In the genomic region with DNA sequence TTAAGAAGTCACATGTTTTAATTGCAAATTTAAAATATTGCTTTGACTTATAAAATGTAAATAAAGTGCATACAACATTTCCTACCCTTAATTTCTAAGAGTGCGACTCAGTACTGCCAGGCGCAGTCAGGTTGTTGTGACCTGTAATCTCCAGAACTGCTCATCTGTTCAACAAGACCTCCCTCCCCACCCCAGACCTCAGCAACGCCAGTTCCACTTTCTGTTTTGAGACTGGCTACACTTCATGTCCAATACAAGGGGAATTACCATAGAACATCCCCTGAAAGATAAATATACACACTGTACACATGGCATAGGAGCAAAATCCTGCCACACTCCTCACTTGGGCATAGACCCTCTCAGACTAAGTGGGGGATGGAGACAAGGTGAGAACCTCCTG, we compare ENCODE assay signal across 35 mouse cellular contexts. TPM values are rescaled to one million over a fixed set of nuclear protein-coding genes. Genes with fewer than 3 reads are reported as not detected.
DNase-seq lines count a peak whose midpoint lies in the region; ATAC-seq lines count a peak whose summit lies in the region.
"Had no signal": no experiment of that assay in that cellular context is flagged by ENCODE, and none has a peak within 500 bp of the region (broad histone marks: within the 10 kb centered on the region; RNA-seq: fewer than 3 reads in every experiment).

No protein-coding gene starts in this region.

- no peaks in the 10 kb centered on the region for H3K27me3 ChIP-seq in forebrain, embryonic 13.5 days
- H3K27me3 ChIP-seq: embryonic facial prominence, embryonic 12.5 days; hindbrain, embryonic 15.5 days; midbrain, embryonic 15.5 days; neural tube, embryonic 13.5 days had no signal

- H3K4me3 ChIP-seq in forebrain, embryonic 13.5 days = no peak overlapping the region
- H3K4me3 ChIP-seq: embryonic facial prominence, embryonic 12.5 days; hindbrain, embryonic 10.5 days; hindbrain, embryonic 15.5 days; midbrain, embryonic 10.5 days; midbrain, embryonic 15.5 days; neural tube, embryonic 13.5 days had no signal

- H3K4me1 ChIP-seq in forebrain, embryonic 13.5 days = no peaks in the 10 kb centered on the region
- H3K4me1 ChIP-seq: hindbrain, embryonic 15.5 days; midbrain, embryonic 15.5 days; neural tube, embryonic 13.5 days had no signal

- H3K9ac ChIP-seq in forebrain, embryonic 13.5 days = no peak overlapping the region
- H3K9ac ChIP-seq: embryonic facial prominence, embryonic 12.5 days; hindbrain, embryonic 15.5 days; liver, embryonic 14.5 days; midbrain, embryonic 15.5 days; neural tube, embryonic 13.5 days had no signal

- 90% methylated on average over 3 of the region's 3 CpGs for WGBS in forebrain, embryonic 13.5 days

- no peaks in the 10 kb centered on the region for H3K36me3 ChIP-seq in forebrain, embryonic 13.5 days (ENCODE audit: poor library complexity, severe bottlenecking)
- H3K36me3 ChIP-seq: embryonic facial prominence, embryonic 12.5 days; hindbrain, embryonic 10.5 days; hindbrain, embryonic 15.5 days; midbrain, embryonic 10.5 days; midbrain, embryonic 15.5 days; neural tube, embryonic 13.5 days had no signal

- peak; percentile 30 for ATAC-seq in activated CD4-positive, CD25-positive, alpha-beta regulatory T cell, adult 4 months
- 0 out of 2 replicates have a peak, but pooled peaks have one; percentile 25 for ATAC-seq in megakaryocyte progenitor cell, adult 5-6 weeks (replicated peaks; ENCODE audit: poor library complexity)
- no peak for ATAC-seq in forebrain, embryonic 13.5 days
- no peak for ATAC-seq in monocyte, adult 5-6 weeks (replicated peaks; ENCODE audit: insufficient number of reproducible peaks, low FRiP score, low TSS enrichment, poor library complexity, severe bottlenecking)
- ATAC-seq: forebrain, embryonic 16.5 days; midbrain, embryonic 15.5 days had no signal

- H3K9me3 ChIP-seq in forebrain, embryonic 13.5 days (replicated peaks) = no peaks in the 10 kb centered on the region
- H3K9me3 ChIP-seq: embryonic facial prominence, embryonic 12.5 days; hindbrain, embryonic 10.5 days; hindbrain, embryonic 15.5 days; midbrain, embryonic 10.5 days; midbrain, embryonic 15.5 days; neural tube, embryonic 13.5 days had no signal

- peak; percentile 37 to 39 for DNase-seq in spleen, postnatal 36 days (ENCODE audit: low spot score in 2 of 2)
- no peak for DNase-seq in spleen, postnatal 4 days (ENCODE audit: low spot score in 2 of 2)
- DNase-seq in neural tube, embryonic 10.5 days (ENCODE audit: extremely low spot score, low spot score) = no peak
- DNase-seq: adrenal gland, adult 2 months; adrenal gland, postnatal 36 days; cerebellum, adult 8-10 months; cerebellum, postnatal 25 days; heart, postnatal 14 days; kidney, adult 18-20 months; layer of hippocampus, adult 9-11 months; liver; lung, adult 2 months; lung, postnatal 10 days; retina, postnatal 1 day; right cerebral cortex, postnatal 14 days had no signal

- H3K27ac ChIP-seq in forebrain, embryonic 13.5 days = no peak overlapping the region
- H3K27ac ChIP-seq: embryonic facial prominence, embryonic 12.5 days; hindbrain, embryonic 10.5 days; hindbrain, embryonic 15.5 days; liver, embryonic 14.5 days; macrophage; midbrain, embryonic 10.5 days; midbrain, embryonic 15.5 days; neural tube, embryonic 13.5 days had no signal

- H3K4me2 ChIP-seq in forebrain, embryonic 13.5 days = no peak overlapping the region
- H3K4me2 ChIP-seq: embryonic facial prominence, embryonic 12.5 days; hindbrain, embryonic 15.5 days; midbrain, embryonic 15.5 days; neural tube, embryonic 13.5 days had no signal

RNA-seq across cellular contexts. Expression of gene Mnd1, which starts 28.9 kb away (rescaled TPM):
- 1 to 10 TPM; 1.7 to 3.8 TPM for polyA plus RNA-seq in activated CD4-positive, CD25-positive, alpha-beta regulatory T cell, adult 4 months (2017; shearing (Covaris generic))
- 34.4 and 37.2 TPM in 2 replicates for total RNA-seq in megakaryocyte progenitor cell, adult 5-6 weeks (2015)
- 38.1 and 43.0 TPM in 2 replicates for total RNA-seq in megakaryocyte progenitor cell, adult 5-6 weeks (2017)
- polyA plus RNA-seq in forebrain, embryonic 13.5 days (2015; fragmentation: Nextera tagmentation; extraction: Ambion mirVana) = 5.3 and 5.9 TPM in 2 replicates
- 5.8 TPM in 1 of 3 replicates, not detected in the others for total RNA-seq in monocyte, adult 5-6 weeks (2017)
- polyA plus RNA-seq: small intestine, adult 2 months had no signal

RNA-seq across cellular contexts. Expression of gene Gm6525, which starts 47.2 kb away (rescaled TPM):
- not detected for polyA plus RNA-seq in activated CD4-positive, CD25-positive, alpha-beta regulatory T cell, adult 4 months (2017; shearing (Covaris generic))
- total RNA-seq in megakaryocyte progenitor cell, adult 5-6 weeks (2015) = 0.27 TPM in 1 of 2 replicates, not detected in the other
- total RNA-seq in megakaryocyte progenitor cell, adult 5-6 weeks (2017) = 0.54 and 1.1 TPM in 2 replicates
- 3.7 and 4.1 TPM in 2 replicates for polyA plus RNA-seq in forebrain, embryonic 13.5 days (2015; fragmentation: Nextera tagmentation; extraction: Ambion mirVana)
- not detected in 3 replicates for total RNA-seq in monocyte, adult 5-6 weeks (2017)
- total RNA-seq: gastrocnemius, adult 8-10 months; heart, postnatal 14 days; left cerebral cortex, postnatal 10 days had no signal
- polyA plus RNA-seq: adrenal gland, adult 2 months; gonadal fat pad, adult 2 months; large intestine, adult 2 months; lung, adult 2 months; macrophage; small intestine, adult 2 months; thymus, postnatal 0 days; urinary bladder, adult 2 months had no signal

Comparison
In these comparisons a context has a peak if more than half of its experiments do, and no peak if none do; other contexts are left out.
1. DNase-seq: peak in spleen, postnatal 36 days (2 of 2); none in spleen, postnatal 4 days (0 of 2) and neural tube, embryonic 10.5 days (single experiment).
2. ATAC-seq: peak in activated CD4-positive, CD25-positive, alpha-beta regulatory T cell, adult 4 months (single experiment) and megakaryocyte progenitor cell, adult 5-6 weeks (single experiment); none in forebrain, embryonic 13.5 days (single experiment) and monocyte, adult 5-6 weeks (single experiment).